Mouse (Mus musculus): Measurements from ENCODE around the gene Olfm3.
A peak's percentile ranks its signal among the peaks of the same experiment; 100 is the strongest.

Gene Olfm3

GRCm38 (mm10) chr3:114903924-114904438 is at the start of gene Olfm3:
TSS of gene Olfm3 (plus strand) at chr3:114904078.
- peak; percentile 32 for DNase-seq (ENCODE audit: low read depth, low spot score)

- no peak for DNase-seq (ENCODE audit: low read depth, low spot score)
These were observed 14.1 kb upstream of the Olfm3 start for GRCm38 (mm10) chr3:114889764-114890163.

GRCm38 (mm10) chr3:114904633-114905423 is 950 bp downstream of the Olfm3 start:
- peak; percentile 2 for DNase-seq (ENCODE audit: low read depth, low spot score)

- DNase-seq (ENCODE audit: low read depth, low spot score): no peak
These were observed 3.7 kb downstream of the Olfm3 start for GRCm38 (mm10) chr3:114907537-114907936.

GRCm38 (mm10) chr3:114908846-114909245 is 5.0 kb downstream of the Olfm3 start:
- no peak for DNase-seq (ENCODE audit: low read depth, low spot score)

GRCm38 (mm10) chr3:114920102-114920501 is 16.2 kb downstream of the Olfm3 start:
- no peak for DNase-seq (ENCODE audit: low read depth, low spot score)

GRCm38 (mm10) chr3:114929605-114930004 is 25.7 kb downstream of the Olfm3 start:
- DNase-seq (ENCODE audit: low read depth, low spot score): no peak

GRCm38 (mm10) chr3:114930336-114930735 is 26.5 kb downstream of the Olfm3 start:
- DNase-seq (ENCODE audit: low read depth, low spot score): no peak

- no peak for DNase-seq (ENCODE audit: low read depth, low spot score)
These were observed 26.9 kb downstream of the Olfm3 start for GRCm38 (mm10) chr3:114930796-114931195.

- DNase-seq (ENCODE audit: low read depth, low spot score): no peak
These were observed 29.0 kb downstream of the Olfm3 start for GRCm38 (mm10) chr3:114932881-114933280.

- DNase-seq (ENCODE audit: low read depth, low spot score): no peak
These were observed 51.0 kb downstream of the Olfm3 start for GRCm38 (mm10) chr3:114954904-114955303.

GRCm38 (mm10) chr3:114959311-114959967 is 55.6 kb downstream of the Olfm3 start:
- no peak for DNase-seq (ENCODE audit: low read depth, low spot score)

GRCm38 (mm10) chr3:114962316-114963083 is 58.6 kb downstream of the Olfm3 start:
- DNase-seq (ENCODE audit: low read depth, low spot score): no peak

- no peak for DNase-seq (ENCODE audit: low read depth, low spot score)
These were observed 67.3 kb downstream of the Olfm3 start for GRCm38 (mm10) chr3:114971183-114971582.

- no peak for DNase-seq (ENCODE audit: low read depth, low spot score)
These were observed 68.6 kb downstream of the Olfm3 start for GRCm38 (mm10) chr3:114972522-114972921.

- no peak for DNase-seq (ENCODE audit: low read depth, low spot score)
These were observed 87.0 kb downstream of the Olfm3 start for GRCm38 (mm10) chr3:114990828-114991227.

- DNase-seq (ENCODE audit: low read depth, low spot score): no peak
These were observed 92.1 kb downstream of the Olfm3 start for GRCm38 (mm10) chr3:114995956-114996355.

GRCm38 (mm10) chr3:115027560-115027959 is 123.7 kb downstream of the Olfm3 start:
- no peak for DNase-seq (ENCODE audit: low read depth, low spot score)

GRCm38 (mm10) chr3:115028046-115028445 is 124.2 kb downstream of the Olfm3 start:
- DNase-seq (ENCODE audit: low read depth, low spot score): no peak

- no peak for DNase-seq (ENCODE audit: low read depth, low spot score)
These were observed 124.7 kb downstream of the Olfm3 start for GRCm38 (mm10) chr3:115028611-115029010.

GRCm38 (mm10) chr3:115049060-115049459 is 145.2 kb downstream of the Olfm3 start:
- DNase-seq (ENCODE audit: low read depth, low spot score): no peak

- DNase-seq (ENCODE audit: low read depth, low spot score): no peak
These were observed 161.0 kb downstream of the Olfm3 start for GRCm38 (mm10) chr3:115064901-115065300.

Data from embryo, embryonic 11.5 days (tissue).